Mouse (Mus musculus) embryonic facial prominence, embryonic 10.5 days (tissue): ENCODE measurements at regions not wholly inside any gene's neighbourhood (a gene's known extent, or its start where the extent isn't known, plus 50 kb on each side); places are given as distances from the start of the nearest gene placed in this dataset.

ENCODE experiments used
- DNase-seq: peaks from one replicate; pipeline ENCODE4 v3.0.0-alpha.2; 2017; ENCODE audit warnings: low spot score
- H3K27ac ChIP-seq: fragments of 300-500 bp; sonication (generic); replicated peaks from 2 replicates; pipeline ENCODE4 v1.5.1; 2016; ENCODE audit warnings: mild to moderate bottlenecking
- H3K27me3 ChIP-seq: fragments of 300-500 bp; sonication (generic); replicated peaks from 2 replicates; pipeline ENCODE4 v1.6.1; 2016; ENCODE audit warnings: low read depth, mild to moderate bottlenecking; ENCODE audit not compliant: poor library complexity, severe bottlenecking
- H3K36me3 ChIP-seq: fragments of 300-500 bp; sonication (generic); replicated peaks from 2 replicates; pipeline ENCODE4 v1.6.1; 2016; ENCODE audit warnings: mild to moderate bottlenecking, moderate library complexity
- H3K4me1 ChIP-seq: fragments of 300-500 bp; sonication (generic); 2 replicates; pipeline ENCODE4 v1.6.1; 2016
- H3K4me3 ChIP-seq: fragments of 300-500 bp; sonication (generic); 2 replicates; pipeline ENCODE4 v1.5.1; 2016; ENCODE audit warnings: mild to moderate bottlenecking, moderate library complexity
- H3K9me3 ChIP-seq: fragments of 300-500 bp; sonication (generic); 2 replicates; pipeline ENCODE4 v1.6.1; 2016; ENCODE audit warnings: mild to moderate bottlenecking
- WGBS: fragments of 180-500 bp; shearing (Covaris S2); methylation state at CpG from one replicate; pipeline ENCODE4 v1.1.7; 2016; 5-methylcytosine and 5-hydroxymethylcytosine counted together

- no peak overlapping the region for H3K4me3 ChIP-seq
- 0 out of 2 replicates have a peak, but pooled peaks cover 6% of the 10 kb centered on the region for H3K27me3 ChIP-seq
- no peak overlapping the region for H3K27ac ChIP-seq
- WGBS = 75% methylated on average over 6 of the region's 6 CpGs
- no peaks in the 10 kb centered on the region for H3K9me3 ChIP-seq
- no peaks in the 10 kb centered on the region for H3K36me3 ChIP-seq
- no peak for DNase-seq
- peaks cover 22% of the 10 kb centered on the region for H3K4me1 ChIP-seq
Measured at GRCm38 (mm10) chr6:126481257-126481656, 54.0 kb downstream of the Kcna5 start.

GRCm38 (mm10) chr6:126477506-126477905, 57.7 kb downstream of the Kcna5 start:
- Histone ChIP-seq H3K4me3 (no peak overlapping the region), H3K4me1 (peaks cover 16% of the 10 kb centered on the region), H3K9me3 (no peaks in the 10 kb centered on the region), H3K27me3 (0 out of 2 replicates have a peak, but pooled peaks cover 6% of the 10 kb centered on the region), H3K27ac (peak overlapping the region; percentile 72; the same call in 1 of the 2 replicates), H3K36me3 (no peaks in the 10 kb centered on the region)
- no peak for DNase-seq
- 28% methylated on average over 2 of the region's 2 CpGs for WGBS

GRCm38 (mm10) chr6:126476758-126477157, 58.5 kb downstream of the Kcna5 start:
- 0 out of 2 replicates have a peak, but pooled peaks cover 6% of the 10 kb centered on the region for H3K27me3 ChIP-seq
- WGBS = 78% methylated on average over 1 of the region's 1 CpGs
- no peaks in the 10 kb centered on the region for H3K36me3 ChIP-seq
- H3K27ac ChIP-seq = peak overlapping the region; percentile 72
- no peak for DNase-seq
- no peak overlapping the region for H3K4me3 ChIP-seq
- no peaks in the 10 kb centered on the region for H3K9me3 ChIP-seq
- H3K4me1 ChIP-seq = peaks cover 16% of the 10 kb centered on the region

- Histone ChIP-seq H3K27me3 (0 out of 2 replicates have a peak, but pooled peaks cover 6% of the 10 kb centered on the region), H3K9me3 (no peaks in the 10 kb centered on the region), H3K36me3 (no peaks in the 10 kb centered on the region), H3K4me3 (no peak overlapping the region), H3K27ac (no peak overlapping the region), H3K4me1 (peaks cover 21% of the 10 kb centered on the region)
- DNase-seq = no peak
- WGBS = 87% methylated on average over 8 of the region's 8 CpGs
Measured at GRCm38 (mm10) chr6:126475555-126475954, 59.7 kb downstream of the Kcna5 start.

GRCm38 (mm10) chr6:126453751-126454150, 81.5 kb downstream of the Kcna5 start:
- no peaks in the 10 kb centered on the region for H3K36me3 ChIP-seq
- no peaks in the 10 kb centered on the region for H3K9me3 ChIP-seq
- H3K4me3 ChIP-seq = no peak overlapping the region
- WGBS = 49% methylated on average over 1 of the region's 1 CpGs
- H3K27me3 ChIP-seq = no peaks in the 10 kb centered on the region
- H3K27ac ChIP-seq = no peak overlapping the region
- no peak for DNase-seq
- H3K4me1 ChIP-seq = no peaks in the 10 kb centered on the region

GRCm38 (mm10) chr6:126445519-126445918, 89.7 kb downstream of the Kcna5 start:
- Histone ChIP-seq H3K4me1 (0 out of 2 replicates have a peak, but pooled peaks cover 3% of the 10 kb centered on the region), H3K4me3 (no peak overlapping the region), H3K9me3 (no peaks in the 10 kb centered on the region), H3K27me3 (no peaks in the 10 kb centered on the region), H3K36me3 (no peaks in the 10 kb centered on the region), H3K27ac (no peak overlapping the region)
- 26% methylated on average over 3 of the region's 3 CpGs for WGBS
- DNase-seq = no peak

GRCm38 (mm10) chr6:126440254-126440653, 95.0 kb downstream of the Kcna5 start:
- Histone ChIP-seq H3K36me3 (no peaks in the 10 kb centered on the region), H3K4me1 (0 out of 2 replicates have a peak, but pooled peaks cover 9% of the 10 kb centered on the region), H3K27ac (no peak overlapping the region), H3K27me3 (no peaks in the 10 kb centered on the region), H3K9me3 (no peaks in the 10 kb centered on the region), H3K4me3 (no peak overlapping the region)
- WGBS = 40% methylated on average over 1 of the region's 1 CpGs
- DNase-seq = no peak

- Histone ChIP-seq H3K9me3 (no peaks in the 10 kb centered on the region), H3K36me3 (no peaks in the 10 kb centered on the region), H3K4me1 (0 out of 2 replicates have a peak, but pooled peaks cover 9% of the 10 kb centered on the region), H3K27me3 (no peaks in the 10 kb centered on the region), H3K27ac (no peak overlapping the region), H3K4me3 (no peak overlapping the region)
- DNase-seq = no peak
- 76% methylated on average over 1 of the region's 1 CpGs for WGBS
Measured at GRCm38 (mm10) chr6:126437976-126438736, 97.1 kb downstream of the Kcna5 start.

GRCm38 (mm10) chr6:126427208-126427607, 108.0 kb downstream of the Kcna5 start:
- Histone ChIP-seq H3K9me3 (no peaks in the 10 kb centered on the region), H3K27ac (no peak overlapping the region), H3K36me3 (no peaks in the 10 kb centered on the region), H3K4me3 (no peak overlapping the region), H3K4me1 (no peaks in the 10 kb centered on the region), H3K27me3 (no peaks in the 10 kb centered on the region)
- no peak for DNase-seq

- H3K4me3 ChIP-seq = no peak overlapping the region
Measured at GRCm38 (mm10) chr6:126405736-126406135, 129.5 kb downstream of the Kcna5 start.

GRCm38 (mm10) chr6:126404331-126405070, 130.7 kb downstream of the Kcna5 start:
- Histone ChIP-seq H3K36me3 (no peaks in the 10 kb centered on the region), H3K4me1 (peaks cover 5% of the 10 kb centered on the region; the same call in 1 of the 2 replicates), H3K9me3 (no peaks in the 10 kb centered on the region), H3K4me3 (no peak overlapping the region), H3K27ac (no peak overlapping the region), H3K27me3 (0 out of 2 replicates have a peak, but pooled peaks cover 5% of the 10 kb centered on the region)
- WGBS = 74% methylated on average over 12 of the region's 12 CpGs
- no peak for DNase-seq

More at GRCm38 (mm10) chr6:126405736-126406135, 129.5 kb downstream of the Kcna5 start:
- peak; percentile 50 for DNase-seq
- Histone ChIP-seq H3K36me3 (no peaks in the 10 kb centered on the region), H3K27me3 (0 out of 2 replicates have a peak, but pooled peaks cover 5% of the 10 kb centered on the region), H3K4me1 (peaks cover 5% of the 10 kb centered on the region; the same call in 1 of the 2 replicates), H3K27ac (no peak overlapping the region), H3K9me3 (no peaks in the 10 kb centered on the region)
- 43% methylated on average over 3 of the region's 3 CpGs for WGBS

- no peaks in the 10 kb centered on the region for H3K36me3 ChIP-seq
- no peaks in the 10 kb centered on the region for H3K9me3 ChIP-seq
- 71% methylated on average over 3 of the region's 3 CpGs for WGBS
- no peak for DNase-seq
- H3K4me3 ChIP-seq = no peak overlapping the region
- H3K27me3 ChIP-seq = no peaks in the 10 kb centered on the region
- H3K27ac ChIP-seq = no peak overlapping the region
- peaks cover 5% of the 10 kb centered on the region; the same call in 1 of the 2 replicates for H3K4me1 ChIP-seq
Measured at GRCm38 (mm10) chr6:126399595-126399994, 135.6 kb downstream of the Kcna5 start.
